11 mouse cellular contexts compared by ENCODE assay signal in genomic region chr16:14242553-14242952, GRCm38 (mm10). TPM values are rescaled to one million over a fixed set of nuclear protein-coding genes. Genes with fewer than 3 reads are reported as not detected.
DNase-seq lines count a peak whose midpoint lies in the region; ATAC-seq and TF ChIP-seq lines count a peak whose summit lies in the region.
"Had no signal": no experiment of that assay in that cellular context is flagged by ENCODE, and none has a peak within 500 bp of the region (broad histone marks: within the 10 kb centered on the region; RNA-seq: fewer than 3 reads in every experiment).

No protein-coding gene starts in this region.

- H3K27me3 ChIP-seq in hindbrain, postnatal 0 days (ENCODE audit: insufficient read depth, low read length) = no peaks in the 10 kb centered on the region
- no peaks in the 10 kb centered on the region for H3K27me3 ChIP-seq in hindbrain, embryonic 12.5 days
- no peaks in the 10 kb centered on the region for H3K27me3 ChIP-seq in liver, embryonic 14.5 days (ENCODE audit: control insufficient read depth, insufficient read depth, low read length)
- H3K27me3 ChIP-seq in forebrain, embryonic 16.5 days (replicated peaks; ENCODE audit: control insufficient read depth, insufficient read depth, low read length) = no peaks in the 10 kb centered on the region
- H3K27me3 ChIP-seq: forebrain, embryonic 13.5 days; midbrain, embryonic 12.5 days had no signal

- H3K36me3 ChIP-seq in hindbrain, postnatal 0 days (ENCODE audit: insufficient read depth, low read length) = no peaks in the 10 kb centered on the region
- H3K36me3 ChIP-seq in hindbrain, embryonic 12.5 days = no peaks in the 10 kb centered on the region
- H3K36me3 ChIP-seq in liver, embryonic 14.5 days (replicated peaks; ENCODE audit: control insufficient read depth, insufficient read depth, low read depth) = no peaks in the 10 kb centered on the region
- no peaks in the 10 kb centered on the region for H3K36me3 ChIP-seq in forebrain, embryonic 16.5 days (ENCODE audit: control insufficient read depth, insufficient read depth)
- H3K36me3 ChIP-seq: midbrain, embryonic 12.5 days had no signal

- DNase-seq in hindbrain, postnatal 0 days (ENCODE audit: low spot score) = no peak
- DNase-seq in A20 (ENCODE audit: low read depth, low spot score) = peak; percentile 48
- peak; percentile 63 for DNase-seq in R1 (ENCODE audit: low read depth, low spot score)
- no peak for DNase-seq in liver, embryonic 14.5 days (ENCODE audit: low read depth in 3 of 3, low spot score in 3 of 3)
- DNase-seq in cerebellum, adult 18-20 months = no peak
- DNase-seq: kidney, adult 18-20 months had no signal

- H3K9me3 ChIP-seq in hindbrain, postnatal 0 days (ENCODE audit: low read length) = no peaks in the 10 kb centered on the region
- H3K9me3 ChIP-seq in hindbrain, embryonic 12.5 days (replicated peaks) = no peaks in the 10 kb centered on the region
- H3K9me3 ChIP-seq in liver, embryonic 14.5 days (ENCODE audit: control insufficient read depth, low read length) = no peaks in the 10 kb centered on the region
- H3K9me3 ChIP-seq in forebrain, embryonic 16.5 days (ENCODE audit: control insufficient read depth, low read length) = no peaks in the 10 kb centered on the region
- H3K9me3 ChIP-seq: forebrain, embryonic 13.5 days; midbrain, embryonic 12.5 days had no signal

- H3K4me3 ChIP-seq in hindbrain, postnatal 0 days (ENCODE audit: low read length) = no peak overlapping the region
- no peak overlapping the region for H3K4me3 ChIP-seq in hindbrain, embryonic 12.5 days
- no peak overlapping the region for H3K4me3 ChIP-seq in liver, embryonic 14.5 days (ENCODE audit: insufficient read depth in 1 of 2, low read depth in 2 of 2, low read length in 2 of 2)
- H3K4me3 ChIP-seq in forebrain, embryonic 16.5 days (replicated peaks; ENCODE audit: low read length) = no peak overlapping the region
- H3K4me3 ChIP-seq: forebrain, embryonic 13.5 days; midbrain, embryonic 12.5 days had no signal

- no peak overlapping the region for H3K9ac ChIP-seq in hindbrain, postnatal 0 days (replicated peaks; ENCODE audit: low read length)
- H3K9ac ChIP-seq in hindbrain, embryonic 12.5 days = no peak overlapping the region
- no peak overlapping the region for H3K9ac ChIP-seq in liver, embryonic 14.5 days (replicated peaks)
- no peak overlapping the region for H3K9ac ChIP-seq in forebrain, embryonic 16.5 days (replicated peaks; ENCODE audit: low read depth, low read length)
- H3K9ac ChIP-seq: forebrain, embryonic 13.5 days; midbrain, embryonic 12.5 days had no signal

- WGBS in hindbrain, postnatal 0 days = 21% methylated on average over 2 of the region's 2 CpGs
- WGBS in hindbrain, embryonic 12.5 days = 28% methylated on average over 2 of the region's 2 CpGs
- WGBS in liver, embryonic 14.5 days (ENCODE audit: insufficient replicate concordance) = 38% methylated on average over 2 of the region's 2 CpGs
- WGBS in forebrain, embryonic 16.5 days = 25% methylated on average over 2 of the region's 2 CpGs

- peak; percentile 54 for TF ChIP-seq CTCF in hindbrain, postnatal 0 days (IDR thresholded peaks at IDR 0.05; ENCODE audit: low read depth)
- peak; percentile 69 for TF ChIP-seq CTCF in liver, embryonic 14.5 days (IDR thresholded peaks at IDR 0.05; ENCODE audit: low read depth)

- TF ChIP-seq EP300 in liver, embryonic 14.5 days (IDR thresholded peaks at IDR 0.05; ENCODE audit: low read depth) = no peak

- no peak overlapping the region for H3K27ac ChIP-seq in hindbrain, postnatal 0 days
- no peak overlapping the region for H3K27ac ChIP-seq in hindbrain, embryonic 12.5 days
- H3K27ac ChIP-seq in liver, embryonic 14.5 days = no peak overlapping the region
- no peak overlapping the region for H3K27ac ChIP-seq in forebrain, embryonic 16.5 days (ENCODE audit: low read length)
- H3K27ac ChIP-seq: forebrain, embryonic 13.5 days; midbrain, embryonic 12.5 days had no signal

- H3K4me1 ChIP-seq in hindbrain, postnatal 0 days (ENCODE audit: insufficient read depth, low read length) = no peaks in the 10 kb centered on the region
- H3K4me1 ChIP-seq in hindbrain, embryonic 12.5 days = no peaks in the 10 kb centered on the region
- H3K4me1 ChIP-seq in liver, embryonic 14.5 days (replicated peaks; ENCODE audit: control insufficient read depth in 2 of 2, insufficient read depth in 2 of 2, low read length in 1 of 2) = no peaks in the 10 kb centered on the region
- no peaks in the 10 kb centered on the region for H3K4me1 ChIP-seq in forebrain, embryonic 16.5 days (replicated peaks; ENCODE audit: control insufficient read depth, insufficient read depth, low read length)
- H3K4me1 ChIP-seq: forebrain, embryonic 13.5 days; midbrain, embryonic 12.5 days had no signal

- ATAC-seq in hindbrain, postnatal 0 days = no peak
- ATAC-seq in hindbrain, embryonic 12.5 days (ENCODE audit: low FRiP score) = no peak
- no peak for ATAC-seq in liver, embryonic 14.5 days (ENCODE audit: insufficient read depth)
- no peak for ATAC-seq in frontal cortex, adult (ENCODE audit: low TSS enrichment)
- no peak for ATAC-seq in forebrain, embryonic 16.5 days
- ATAC-seq: forebrain, embryonic 13.5 days had no signal

- H3K4me2 ChIP-seq in hindbrain, postnatal 0 days (ENCODE audit: low read depth, low read length) = no peak overlapping the region
- no peak overlapping the region for H3K4me2 ChIP-seq in hindbrain, embryonic 12.5 days (replicated peaks)
- H3K4me2 ChIP-seq in liver, embryonic 14.5 days (ENCODE audit: low read depth) = no peak overlapping the region
- H3K4me2 ChIP-seq in forebrain, embryonic 16.5 days (ENCODE audit: low read length) = no peak overlapping the region
- H3K4me2 ChIP-seq: forebrain, embryonic 13.5 days; midbrain, embryonic 12.5 days had no signal

RNA-seq across cellular contexts. Expression of gene Myh11, which starts 48.6 kb away (rescaled TPM):
- total RNA-seq in hindbrain, postnatal 0 days (2014; rRNA removed) = 0.99 and 2.0 TPM in 2 replicates
- 0.47 and 0.74 TPM in 2 replicates for polyA plus RNA-seq in hindbrain, postnatal 0 days (2015; fragmentation: Nextera tagmentation; extraction: Ambion mirVana)
- 0.30 and 0.79 TPM in 2 replicates for polyA plus RNA-seq in hindbrain, embryonic 12.5 days (2016; fragmentation: Nextera tagmentation; extraction: Ambion mirVana)
- 0.41 and 0.46 TPM in 2 replicates for polyA plus RNA-seq in liver, embryonic 14.5 days (2012; rRNA removed)
- polyA plus RNA-seq in liver, embryonic 14.5 days (2014; fragmentation: Nextera tagmentation; extraction: Ambion mirVana) = 0.24 and 0.32 TPM in 2 replicates
- polyA plus RNA-seq in forebrain, embryonic 16.5 days (2015; fragmentation: Nextera tagmentation; extraction: Ambion mirVana) = 0.43 and 0.56 TPM in 2 replicates

Comparison
In these comparisons a context has a peak if more than half of its experiments do, and no peak if none do; other contexts are left out.
1. DNase-seq: peak in A20 (single experiment) and R1 (single experiment); none in hindbrain, postnatal 0 days (single experiment), liver, embryonic 14.5 days (0 of 3) and cerebellum, adult 18-20 months (0 of 2).